Mouse (Mus musculus) kidney, embryonic 14.5 days (tissue): Measurements from ENCODE around the gene Pot1a. TPM values are rescaled to one million over a fixed set of nuclear protein-coding genes. Genes with fewer than 3 reads are reported as not detected.

Experiments
- ATAC-seq: fragments of 200-750 bp; cut with Nextera tagmentation; 2 replicates; pipeline ENCODE4 v1.8.0; 2017; ENCODE audit warnings: moderate number of reproducible peaks, mild to moderate bottlenecking, moderate TSS enrichment, moderate library complexity; ENCODE audit not compliant: low FRiP score, low TSS enrichment
- H3K27ac ChIP-seq: fragments of 300-500 bp; sonication (generic); 2 replicates; pipeline ENCODE4 v1.5.1; 2014; ENCODE audit warnings: low read depth, mild to moderate bottlenecking, low read length, moderate library complexity, mixed read lengths
- H3K27me3 ChIP-seq: fragments of 300-500 bp; sonication (generic); 2 replicates; pipeline ENCODE4 v1.6.1; 2014; ENCODE audit warnings: mild to moderate bottlenecking, low read length; ENCODE audit not compliant: control insufficient read depth, insufficient read depth
- H3K36me3 ChIP-seq: fragments of 300-500 bp; sonication (generic); 2 replicates; pipeline ENCODE4 v1.6.1; 2014; ENCODE audit warnings: low read length, mixed read lengths; ENCODE audit not compliant: control insufficient read depth, insufficient read depth
- H3K4me1 ChIP-seq: fragments of 300-500 bp; sonication (generic); 2 replicates; pipeline ENCODE4 v1.6.1; 2014; ENCODE audit warnings: low read length, mixed read lengths; ENCODE audit not compliant: control insufficient read depth, insufficient read depth
- H3K4me2 ChIP-seq: fragments of 300-500 bp; sonication (generic); replicated peaks from 2 replicates; pipeline ENCODE4 v1.6.1; 2014; ENCODE audit warnings: low read depth, mild to moderate bottlenecking, low read length
- H3K4me3 ChIP-seq: fragments of 300-500 bp; sonication (generic); 2 replicates; pipeline ENCODE4 v1.5.1; 2014; ENCODE audit warnings: mild to moderate bottlenecking, low read length
- H3K9ac ChIP-seq: fragments of 300-500 bp; sonication (generic); 2 replicates; pipeline ENCODE4 v1.6.1; 2014; ENCODE audit warnings: low read depth, mild to moderate bottlenecking, low read length, moderate library complexity
- H3K9me3 ChIP-seq: fragments of 300-500 bp; sonication (generic); 2 replicates; pipeline ENCODE4 v1.6.1; 2016; ENCODE audit warnings: low read length; ENCODE audit not compliant: control insufficient read depth
- WGBS: fragments of 180-500 bp; shearing (Covaris S2); extraction: QIAGEN DNeasy Blood & Tissue Kit; methylation state at CpG from one replicate; pipeline ENCODE4 v1.1.7; 2014; 5-methylcytosine and 5-hydroxymethylcytosine counted together
- polyA plus RNA-seq: library from polyadenylated mRNA; unstranded; fragments of >200 nt; fragmentation: Nextera tagmentation; extraction: Ambion mirVana; gene quantifications from 2 replicates; pipeline ENCODE4 v1.2.1, GENCODE M21; 2014

Pot1a gene
- polyA plus RNA-seq, result 29.2 and 44.7 TPM in 2 replicates

GRCm38 (mm10) chr6:25808806-25809495 is at the start of gene Pot1a:
TSS of gene Pot1a (minus strand) at chr6:25809246.
- peak within 1 kb of the TSS; percentile 53 for H3K4me3 ChIP-seq
- no peaks in the 10 kb centered on the region for H3K27me3 ChIP-seq
- peak within 1 kb of the TSS; percentile 56 for H3K4me2 ChIP-seq
- WGBS, result under 1% methylated on average over 34 of the region's 34 CpGs
- H3K36me3 ChIP-seq, result no peaks in the 10 kb centered on the region; the same call in 1 of the 2 replicates
- no peaks in the 10 kb centered on the region for H3K9me3 ChIP-seq
- peak; percentile 100 for ATAC-seq
- peak within 1 kb of the TSS; percentile 68; the same call in 1 of the 2 replicates for H3K27ac ChIP-seq
- no peaks in the 10 kb centered on the region for H3K4me1 ChIP-seq
- peak within 1 kb of the TSS; percentile 58 for H3K9ac ChIP-seq

- WGBS, result 43% methylated on average over 2 of the region's 2 CpGs
- no peak overlapping the region for H3K4me3 ChIP-seq
- ATAC-seq, result no peak
Observed at GRCm38 (mm10) chr6:25836261-25836660, 27.2 kb upstream of the Pot1a start.

GRCm38 (mm10) chr6:25806021-25806420 is 3.0 kb downstream of the Pot1a start:
- WGBS, result 88% methylated on average over 3 of the region's 3 CpGs
- Histone ChIP-seq H3K36me3 (no peaks in the 10 kb centered on the region; the same call in 1 of the 2 replicates), H3K9ac (no peak overlapping the region), H3K9me3 (no peaks in the 10 kb centered on the region), H3K27ac (no peak overlapping the region), H3K4me3 (no peak overlapping the region), H3K4me1 (no peaks in the 10 kb centered on the region), H3K4me2 (no peak overlapping the region), H3K27me3 (no peaks in the 10 kb centered on the region)
- ATAC-seq, result no peak

More at GRCm38 (mm10) chr6:25836261-25836660, 27.2 kb upstream of the Pot1a start:
- Histone ChIP-seq H3K36me3 (no peaks in the 10 kb centered on the region), H3K9ac (no peak overlapping the region), H3K4me1 (no peaks in the 10 kb centered on the region), H3K27me3 (no peaks in the 10 kb centered on the region), H3K9me3 (no peaks in the 10 kb centered on the region), H3K4me2 (no peak overlapping the region), H3K27ac (no peak overlapping the region)

- Histone ChIP-seq H3K36me3 (peaks cover 10% of the 10 kb centered on the region; the same call in 1 of the 2 replicates), H3K9me3 (no peaks in the 10 kb centered on the region), H3K9ac (no peak overlapping the region), H3K4me3 (no peak overlapping the region), H3K4me1 (no peaks in the 10 kb centered on the region), H3K27ac (no peak overlapping the region), H3K4me2 (no peak overlapping the region), H3K27me3 (no peaks in the 10 kb centered on the region)
- 77% methylated on average over 3 of the region's 3 CpGs for WGBS
- no peak for ATAC-seq
Observed at GRCm38 (mm10) chr6:25802269-25802668, 6.8 kb downstream of the Pot1a start.

- Histone ChIP-seq H3K4me2 (no peak overlapping the region), H3K27ac (no peak overlapping the region), H3K9me3 (no peaks in the 10 kb centered on the region), H3K9ac (no peak overlapping the region), H3K4me3 (no peak overlapping the region), H3K27me3 (no peaks in the 10 kb centered on the region), H3K36me3 (peaks cover 10% of the 10 kb centered on the region; the same call in 1 of the 2 replicates), H3K4me1 (no peaks in the 10 kb centered on the region)
- 80% methylated on average over 6 of the region's 6 CpGs for WGBS
- no peak for ATAC-seq
Observed at GRCm38 (mm10) chr6:25801230-25801629, 7.8 kb downstream of the Pot1a start.

- Histone ChIP-seq H3K27me3 (no peaks in the 10 kb centered on the region), H3K36me3 (peaks cover 39% of the 10 kb centered on the region), H3K4me3 (no peak overlapping the region), H3K4me1 (no peaks in the 10 kb centered on the region), H3K27ac (no peak overlapping the region), H3K9me3 (no peaks in the 10 kb centered on the region), H3K9ac (no peak overlapping the region), H3K4me2 (no peak overlapping the region)
- WGBS, result 90% methylated on average over 3 of the region's 3 CpGs
- ATAC-seq, result no peak
Observed at GRCm38 (mm10) chr6:25768238-25768637, 40.8 kb downstream of the Pot1a start.

GRCm38 (mm10) chr6:25767552-25767951 is 41.5 kb downstream of the Pot1a start:
- Histone ChIP-seq H3K4me3 (no peak overlapping the region), H3K4me2 (no peak overlapping the region), H3K9me3 (no peaks in the 10 kb centered on the region), H3K27ac (no peak overlapping the region), H3K9ac (no peak overlapping the region), H3K4me1 (no peaks in the 10 kb centered on the region), H3K36me3 (peaks cover 42% of the 10 kb centered on the region), H3K27me3 (no peaks in the 10 kb centered on the region)
- WGBS, result 90% methylated on average over 8 of the region's 8 CpGs
- no peak for ATAC-seq

- H3K4me3 ChIP-seq, result no peak overlapping the region
- no peak overlapping the region for H3K4me2 ChIP-seq
- no peak overlapping the region for H3K27ac ChIP-seq
- H3K9ac ChIP-seq, result no peak overlapping the region
- peaks cover 39% of the 10 kb centered on the region for H3K36me3 ChIP-seq
- 79% methylated on average over 7 of the region's 7 CpGs for WGBS
- peak; percentile 78; the same call in 1 of the 2 replicates for ATAC-seq
- no peaks in the 10 kb centered on the region for H3K9me3 ChIP-seq
- H3K27me3 ChIP-seq, result no peaks in the 10 kb centered on the region
- H3K4me1 ChIP-seq, result no peaks in the 10 kb centered on the region
Observed at GRCm38 (mm10) chr6:25767073-25767472, 42.0 kb downstream of the Pot1a start.

GRCm38 (mm10) chr6:25766283-25766682 is 42.8 kb downstream of the Pot1a start:
- no peaks in the 10 kb centered on the region for H3K9me3 ChIP-seq
- H3K4me1 ChIP-seq, result no peaks in the 10 kb centered on the region
- no peak overlapping the region for H3K4me3 ChIP-seq
- no peak for ATAC-seq
- H3K36me3 ChIP-seq, result peaks cover 38% of the 10 kb centered on the region
- 90% methylated on average over 10 of the region's 10 CpGs for WGBS
- no peak overlapping the region for H3K9ac ChIP-seq
- H3K4me2 ChIP-seq, result no peak overlapping the region
- H3K27ac ChIP-seq, result no peak overlapping the region
- no peaks in the 10 kb centered on the region for H3K27me3 ChIP-seq
